Mouse (Mus musculus) forebrain, embryonic 11.5 days (tissue): ENCODE measurements around the gene Rec114. TPM values are rescaled to one million over a fixed set of nuclear protein-coding genes. Genes with fewer than 3 reads are reported as not detected.

Source experiments
- ATAC-seq: fragments of 200-750 bp; cut with Nextera tagmentation; replicated peaks from 2 replicates; pipeline ENCODE4 v1.8.0; 2017; ENCODE audit warnings: moderate TSS enrichment; ENCODE audit not compliant: low FRiP score
- DNase-seq: peaks from one replicate; pipeline ENCODE4 v3.0.0-alpha.2; 2017; ENCODE audit warnings: low spot score
- H3K27ac ChIP-seq: fragments of 300-500 bp; sonication (generic); 2 replicates; pipeline ENCODE4 v1.5.1; 2014; ENCODE audit warnings: low read depth, low read length
- H3K27me3 ChIP-seq: fragments of 300-500 bp; sonication (generic); 2 replicates; pipeline ENCODE4 v1.6.1; 2014; ENCODE audit warnings: mild to moderate bottlenecking, low read length, mixed read lengths; ENCODE audit not compliant: control insufficient read depth, insufficient read depth
- H3K36me3 ChIP-seq: fragments of 300-500 bp; sonication (generic); 2 replicates; pipeline ENCODE4 v1.6.1; 2014; ENCODE audit warnings: mild to moderate bottlenecking, low read length, moderate library complexity, mixed read lengths; ENCODE audit not compliant: control insufficient read depth, insufficient read depth
- H3K4me1 ChIP-seq: fragments of 300-500 bp; sonication (generic); replicated peaks from 2 replicates; pipeline ENCODE4 v1.6.1; 2014; ENCODE audit warnings: low read length, mixed read lengths; ENCODE audit not compliant: control insufficient read depth, insufficient read depth
- H3K4me2 ChIP-seq: fragments of 300-500 bp; sonication (generic); 2 replicates; pipeline ENCODE4 v1.6.1; 2014; ENCODE audit warnings: low read depth, mild to moderate bottlenecking, low read length, moderate library complexity, mixed read lengths; ENCODE audit not compliant: severe bottlenecking
- H3K4me3 ChIP-seq: fragments of 300-500 bp; sonication (generic); 2 replicates; pipeline ENCODE4 v1.5.1; 2014; ENCODE audit warnings: low read depth, low read length
- H3K9ac ChIP-seq: fragments of 300-500 bp; sonication (generic); 2 replicates; pipeline ENCODE4 v1.6.1; 2014; ENCODE audit warnings: low read length
- H3K9me3 ChIP-seq: fragments of 300-500 bp; sonication (generic); 2 replicates; pipeline ENCODE4 v1.6.1; 2016; ENCODE audit warnings: low read length, mixed read lengths; ENCODE audit not compliant: control insufficient read depth
- WGBS: fragments of 180-500 bp; shearing (Covaris S2); extraction: QIAGEN DNeasy Blood & Tissue Kit; methylation state at CpG from one replicate; pipeline ENCODE4 v1.1.7; 2014; 5-methylcytosine and 5-hydroxymethylcytosine counted together
- polyA plus RNA-seq: library from polyadenylated mRNA; unstranded; fragments of >200 nt; fragmentation: Nextera tagmentation; extraction: Ambion mirVana; gene quantifications from 2 replicates; pipeline ENCODE4 v1.2.1, GENCODE M21; 2014

The Rec114 gene
- polyA plus RNA-seq, 1 experiment from 2014 or later = 2.0 TPM

GRCm38 (mm10) chr9:58762086-58762485 is 18.3 kb upstream of the Rec114 start:
- H3K36me3 ChIP-seq = no peaks in the 10 kb centered on the region

GRCm38 (mm10) chr9:58758754-58759153 is 15.0 kb upstream of the Rec114 start:
- ATAC-seq (no peak), DNase-seq (no peak)
- Histone ChIP-seq H3K4me1 (no peaks in the 10 kb centered on the region), H3K36me3 (no peaks in the 10 kb centered on the region), H3K4me2 (no peak overlapping the region), H3K9me3 (no peaks in the 10 kb centered on the region), H3K9ac (no peak overlapping the region), H3K27me3 (no peaks in the 10 kb centered on the region), H3K27ac (no peak overlapping the region), H3K4me3 (no peak overlapping the region)
- WGBS = 92% methylated on average over 7 of the region's 7 CpGs

More at GRCm38 (mm10) chr9:58762086-58762485, 18.3 kb upstream of the Rec114 start:
- ATAC-seq (no peak), DNase-seq (no peak)
- Histone ChIP-seq H3K27ac (no peak overlapping the region), H3K27me3 (no peaks in the 10 kb centered on the region), H3K4me2 (no peak overlapping the region), H3K9me3 (no peaks in the 10 kb centered on the region), H3K9ac (no peak overlapping the region), H3K4me1 (no peaks in the 10 kb centered on the region), H3K4me3 (no peak overlapping the region)
- WGBS = 47% methylated on average over 2 of the region's 2 CpGs

- no peaks in the 10 kb centered on the region for H3K36me3 ChIP-seq
- ATAC-seq = no peak
Observed at GRCm38 (mm10) chr9:58756371-58757132, 12.8 kb upstream of the Rec114 start.

GRCm38 (mm10) chr9:58753606-58754005 is 9.8 kb upstream of the Rec114 start:
- Histone ChIP-seq H3K4me1 (no peaks in the 10 kb centered on the region), H3K36me3 (no peaks in the 10 kb centered on the region), H3K27me3 (no peaks in the 10 kb centered on the region), H3K4me2 (no peak overlapping the region), H3K27ac (no peak overlapping the region), H3K9ac (no peak overlapping the region), H3K4me3 (no peak overlapping the region), H3K9me3 (no peaks in the 10 kb centered on the region)
- no peak for DNase-seq
- ATAC-seq = no peak
- 91% methylated on average over 1 of the region's 1 CpGs for WGBS

More at GRCm38 (mm10) chr9:58756371-58757132, 12.8 kb upstream of the Rec114 start:
- Histone ChIP-seq H3K27ac (no peak overlapping the region), H3K4me3 (no peak overlapping the region), H3K9ac (no peak overlapping the region), H3K9me3 (no peaks in the 10 kb centered on the region), H3K4me2 (no peak overlapping the region), H3K27me3 (no peaks in the 10 kb centered on the region), H3K4me1 (no peaks in the 10 kb centered on the region)
- 75% methylated on average over 12 of the region's 12 CpGs for WGBS
- no peak for DNase-seq

DNA sequence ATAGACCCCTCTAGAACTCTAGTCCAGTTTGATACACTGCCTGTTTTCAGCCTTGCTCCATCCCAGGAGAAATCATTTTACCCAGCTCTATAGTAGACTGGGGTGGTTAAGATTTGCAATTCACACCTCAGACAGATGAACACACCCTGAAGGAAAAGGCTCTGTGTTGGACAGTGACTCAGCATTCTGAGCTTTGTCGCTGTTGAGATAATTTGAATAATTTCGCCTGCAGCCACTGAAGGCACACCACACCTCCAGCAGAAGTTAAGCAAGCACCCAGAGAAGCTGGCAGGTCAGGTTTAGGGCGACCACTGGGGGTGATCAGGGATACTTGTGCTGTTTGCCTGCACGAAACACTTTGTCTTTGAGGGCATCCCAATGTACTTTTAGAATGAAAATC is 4.4 kb upstream of the Rec114 start:
- Histone ChIP-seq H3K4me1 (peaks cover 7% of the 10 kb centered on the region), H3K9ac (no peak overlapping the region), H3K4me3 (no peak overlapping the region), H3K9me3 (no peaks in the 10 kb centered on the region), H3K27me3 (no peaks in the 10 kb centered on the region), H3K27ac (no peak overlapping the region), H3K36me3 (no peaks in the 10 kb centered on the region), H3K4me2 (no peak overlapping the region)
- ATAC-seq (no peak), DNase-seq (no peak)
- WGBS = 66% methylated on average over 4 of the region's 4 CpGs

- no peak overlapping the region for H3K9ac ChIP-seq
- peak overlapping the region; percentile 12; the same call in 1 of the 2 replicates for H3K27ac ChIP-seq
- DNase-seq (peak; percentile 62), ATAC-seq (no peak)
- H3K27me3 ChIP-seq = no peaks in the 10 kb centered on the region
- peaks cover 7% of the 10 kb centered on the region for H3K4me1 ChIP-seq
- H3K9me3 ChIP-seq = no peaks in the 10 kb centered on the region
- H3K4me2 ChIP-seq = no peak overlapping the region
- H3K4me3 ChIP-seq = no peak overlapping the region
- no peaks in the 10 kb centered on the region for H3K36me3 ChIP-seq
- WGBS = 32% methylated on average over 6 of the region's 6 CpGs
Observed at GRCm38 (mm10) chr9:58747328-58747755, 3.6 kb upstream of the Rec114 start.

DNA sequence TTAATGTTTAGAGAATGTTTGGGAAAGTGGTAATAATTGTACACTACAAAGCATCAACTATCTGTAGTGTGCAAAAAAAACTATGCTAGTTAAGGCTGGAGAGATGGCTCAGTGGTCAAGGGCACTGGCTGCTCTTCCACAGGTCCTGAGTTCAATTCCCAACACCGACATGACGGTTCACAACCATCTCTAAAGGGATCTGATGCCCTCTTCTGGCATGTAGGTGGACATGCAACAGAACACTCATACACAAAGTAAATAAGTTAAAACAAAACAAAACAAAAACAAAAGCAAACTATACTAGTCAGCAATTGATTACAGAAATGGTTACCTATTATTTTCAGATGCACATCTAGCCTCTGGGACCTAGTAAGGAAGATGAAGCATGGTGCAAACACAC is 1.1 kb downstream of the Rec114 start:
- Histone ChIP-seq H3K27ac (no peak overlapping the region), H3K4me2 (no peak overlapping the region), H3K27me3 (no peaks in the 10 kb centered on the region), H3K4me3 (no peak overlapping the region), H3K4me1 (peaks cover 4% of the 10 kb centered on the region; the same call in 1 of the 2 replicates), H3K9me3 (no peaks in the 10 kb centered on the region), H3K36me3 (no peaks in the 10 kb centered on the region), H3K9ac (no peak overlapping the region)
- DNase-seq (no peak), ATAC-seq (no peak)
- WGBS = 93% methylated on average over 2 of the region's 2 CpGs

GRCm38 (mm10) chr9:58741369-58741768 is 2.4 kb downstream of the Rec114 start:
- no peak overlapping the region for H3K4me3 ChIP-seq
- no peak for ATAC-seq
- 86% methylated on average over 20 of the region's 20 CpGs for WGBS

GRCm38 (mm10) chr9:58739791-58740190 is 4.0 kb downstream of the Rec114 start:
- no peaks in the 10 kb centered on the region for H3K9me3 ChIP-seq
- no peak overlapping the region for H3K4me3 ChIP-seq
- no peak for DNase-seq
- ATAC-seq = no peak
- no peak overlapping the region for H3K9ac ChIP-seq
- H3K27ac ChIP-seq = no peak overlapping the region
- H3K4me1 ChIP-seq = no peaks in the 10 kb centered on the region
- no peaks in the 10 kb centered on the region for H3K27me3 ChIP-seq
- H3K36me3 ChIP-seq = no peaks in the 10 kb centered on the region
- WGBS = 85% methylated on average over 9 of the region's 9 CpGs
- H3K4me2 ChIP-seq = no peak overlapping the region

More at GRCm38 (mm10) chr9:58741369-58741768, 2.4 kb downstream of the Rec114 start:
- no peak for DNase-seq
- Histone ChIP-seq H3K27me3 (no peaks in the 10 kb centered on the region), H3K4me1 (no peaks in the 10 kb centered on the region), H3K9me3 (no peaks in the 10 kb centered on the region), H3K36me3 (no peaks in the 10 kb centered on the region), H3K27ac (no peak overlapping the region), H3K4me2 (no peak overlapping the region), H3K9ac (no peak overlapping the region)
